Mouse (Mus musculus) embryonic facial prominence, embryonic 14.5 days (tissue): ENCODE results near the gene Olfr641. TPM values are rescaled to one million over a fixed set of nuclear protein-coding genes. Genes with fewer than 3 reads are reported as not detected.

ENCODE experiments used
- ATAC-seq: fragments of 200-750 bp; cut with Nextera tagmentation; 2 replicates; pipeline ENCODE4 v1.8.0; 2017; ENCODE audit warnings: low read depth, moderate number of reproducible peaks, moderate TSS enrichment
- DNase-seq: peaks from one replicate; pipeline ENCODE4 v3.0.0-alpha.2; 2015; ENCODE audit warnings: low spot score
- H3K27ac ChIP-seq: fragments of 300-500 bp; sonication (generic); replicated peaks from 2 replicates; pipeline ENCODE4 v1.5.1; 2014; ENCODE audit warnings: low read depth, mild to moderate bottlenecking, low read length, moderate library complexity
- H3K27me3 ChIP-seq: fragments of 300-500 bp; sonication (generic); replicated peaks from 2 replicates; pipeline ENCODE4 v1.6.1; 2014; ENCODE audit warnings: low read length; ENCODE audit not compliant: control insufficient read depth, insufficient read depth
- H3K36me3 ChIP-seq: fragments of 300-500 bp; sonication (generic); 2 replicates; pipeline ENCODE4 v1.6.1; 2014; ENCODE audit warnings: low read length, mixed read lengths; ENCODE audit not compliant: control insufficient read depth, insufficient read depth
- H3K4me1 ChIP-seq: fragments of 300-500 bp; sonication (generic); 2 replicates; pipeline ENCODE4 v1.6.1; 2014; ENCODE audit warnings: antibody characterized with exemption, low read length; ENCODE audit not compliant: control insufficient read depth, insufficient read depth
- H3K4me2 ChIP-seq: fragments of 300-500 bp; sonication (generic); 2 replicates; pipeline ENCODE4 v1.6.1; 2014; ENCODE audit warnings: low read depth, mild to moderate bottlenecking, low read length, moderate library complexity, mixed read lengths
- H3K4me3 ChIP-seq: fragments of 300-500 bp; sonication (generic); 2 replicates; pipeline ENCODE4 v1.5.1; 2014; ENCODE audit warnings: low read depth, mild to moderate bottlenecking, low read length
- H3K9ac ChIP-seq: fragments of 300-500 bp; sonication (generic); 2 replicates; pipeline ENCODE4 v1.6.1; 2014; ENCODE audit warnings: low read depth, mild to moderate bottlenecking, low read length, moderate library complexity, mixed read lengths
- H3K9me3 ChIP-seq: fragments of 300-500 bp; sonication (generic); 2 replicates; pipeline ENCODE4 v1.6.1; 2016; ENCODE audit warnings: low read length; ENCODE audit not compliant: control insufficient read depth
- WGBS: fragments of 180-500 bp; shearing (Covaris S2); extraction: QIAGEN DNeasy Blood & Tissue Kit; methylation state at CpG from one replicate; pipeline ENCODE4 v1.1.7; 2014; 5-methylcytosine and 5-hydroxymethylcytosine counted together
- polyA plus RNA-seq: library from polyadenylated mRNA; unstranded; fragments of >200 nt; fragmentation: Nextera tagmentation; extraction: Ambion mirVana; gene quantifications from 2 replicates; pipeline ENCODE4 v1.2.1, GENCODE M21; 2014

The Olfr641 gene
- polyA plus RNA-seq = 0.10 TPM in 1 of 2 replicates, not detected in the other

- Histone ChIP-seq H3K4me3 (no peak within 1 kb of the TSS), H3K9ac (no peak within 1 kb of the TSS), H3K4me1 (no peaks in the 10 kb centered on the region), H3K36me3 (no peaks in the 10 kb centered on the region), H3K27me3 (no peaks in the 10 kb centered on the region), H3K9me3 (no peaks in the 10 kb centered on the region), H3K4me2 (no peak within 1 kb of the TSS), H3K27ac (no peak within 1 kb of the TSS)
- ATAC-seq = no peak
- DNase-seq = no peak
- 68% methylated on average over 1 of the region's 1 CpGs for WGBS
Observed at GRCm38 (mm10) chr7:104035145-104035544, at the start of gene Olfr641. Gene Olfr641 (plus strand): TSS chr7:104035445.

DNA sequence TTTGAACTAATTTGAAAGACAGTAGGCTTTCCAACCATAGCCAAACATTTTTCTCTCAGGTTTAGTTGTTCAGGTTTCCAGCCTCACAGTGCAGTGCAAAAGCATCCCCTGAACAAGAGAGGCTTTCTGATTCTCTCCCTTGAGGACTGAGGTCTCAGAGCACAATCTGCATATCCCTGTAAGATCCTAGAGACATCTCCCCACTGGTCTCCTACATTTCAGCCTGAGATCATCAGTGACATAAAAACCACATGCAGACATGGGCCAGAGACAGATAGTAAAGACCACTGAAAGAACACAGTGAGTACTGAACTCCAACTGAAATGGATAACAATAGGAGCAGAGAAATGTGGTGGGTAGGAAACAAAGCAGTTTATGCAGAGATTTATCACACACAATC is 36.8 kb upstream of the Olfr641 start, which contains the start of gene Olfr638:
Olfr638 (plus strand) TSS at position 301 of the 400 bp plus-strand sequence.
- no peaks in the 10 kb centered on the region for H3K36me3 ChIP-seq
- H3K27ac ChIP-seq = no peak within 1 kb of the TSS
- H3K4me3 ChIP-seq = no peak within 1 kb of the TSS
- H3K9me3 ChIP-seq = no peaks in the 10 kb centered on the region
- H3K4me2 ChIP-seq = no peak within 1 kb of the TSS
- no peak for ATAC-seq
- no peak within 1 kb of the TSS for H3K9ac ChIP-seq
- H3K27me3 ChIP-seq = no peaks in the 10 kb centered on the region
- H3K4me1 ChIP-seq = no peaks in the 10 kb centered on the region
- no peak for DNase-seq

DNA sequence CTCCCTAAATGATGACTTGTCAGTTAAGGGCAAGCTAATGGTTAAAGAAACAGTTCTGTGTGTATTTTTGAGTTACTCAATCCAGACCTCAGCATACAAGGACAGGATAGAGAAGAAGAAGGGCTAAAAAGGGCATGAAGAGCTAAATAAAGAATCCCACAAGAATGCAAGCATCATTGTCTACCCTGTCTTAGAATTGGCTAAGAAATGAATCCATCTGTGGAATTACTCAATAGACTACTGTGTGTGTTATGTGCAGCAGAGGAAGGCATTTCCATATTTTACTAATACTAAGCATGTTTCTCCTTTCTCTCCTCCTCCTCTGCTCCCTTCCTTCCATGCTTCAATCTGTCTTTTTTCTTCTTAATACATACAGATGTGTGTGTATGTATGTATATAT is 36.1 kb upstream of the Olfr641 start:
- H3K27me3 ChIP-seq = no peaks in the 10 kb centered on the region
- H3K4me1 ChIP-seq = no peaks in the 10 kb centered on the region
- no peaks in the 10 kb centered on the region for H3K9me3 ChIP-seq
- ATAC-seq (no peak), DNase-seq (no peak)
- H3K9ac ChIP-seq = no peak overlapping the region
- no peak overlapping the region for H3K4me2 ChIP-seq
- no peaks in the 10 kb centered on the region for H3K36me3 ChIP-seq
- no peak overlapping the region for H3K27ac ChIP-seq
- H3K4me3 ChIP-seq = no peak overlapping the region

GRCm38 (mm10) chr7:104017203-104017602 is 18.0 kb upstream of the Olfr641 start, which contains the start of gene Olfr639:
Gene Olfr639 (minus strand): TSS chr7:104017303.
- Histone ChIP-seq H3K9ac (no peak within 1 kb of the TSS), H3K4me2 (no peak within 1 kb of the TSS), H3K4me1 (no peaks in the 10 kb centered on the region), H3K36me3 (no peaks in the 10 kb centered on the region), H3K4me3 (no peak within 1 kb of the TSS), H3K27me3 (no peaks in the 10 kb centered on the region), H3K27ac (no peak within 1 kb of the TSS), H3K9me3 (no peaks in the 10 kb centered on the region)
- DNase-seq (no peak), ATAC-seq (no peak)

DNA sequence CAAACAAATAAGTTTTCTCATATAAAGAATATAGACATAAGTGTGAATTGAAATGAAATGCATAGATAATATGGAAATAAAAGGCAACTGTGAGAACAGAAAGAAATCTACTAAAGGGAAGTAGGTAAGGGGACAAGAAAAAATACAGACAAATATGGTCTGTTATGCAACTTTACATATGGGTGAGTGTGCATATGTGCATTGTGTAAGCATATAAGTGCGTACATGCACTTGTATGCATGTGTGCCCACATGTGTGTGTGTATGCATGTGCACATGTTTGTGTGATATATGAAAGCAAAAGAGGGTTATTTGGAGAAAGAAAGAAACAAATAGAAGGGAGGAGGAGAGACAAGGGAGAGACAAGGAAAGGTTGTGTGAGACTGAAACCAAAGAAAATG is 16.3 kb upstream of the Olfr641 start:
- WGBS = 74% methylated on average over 1 of the region's 1 CpGs
- ATAC-seq = no peak

DNA sequence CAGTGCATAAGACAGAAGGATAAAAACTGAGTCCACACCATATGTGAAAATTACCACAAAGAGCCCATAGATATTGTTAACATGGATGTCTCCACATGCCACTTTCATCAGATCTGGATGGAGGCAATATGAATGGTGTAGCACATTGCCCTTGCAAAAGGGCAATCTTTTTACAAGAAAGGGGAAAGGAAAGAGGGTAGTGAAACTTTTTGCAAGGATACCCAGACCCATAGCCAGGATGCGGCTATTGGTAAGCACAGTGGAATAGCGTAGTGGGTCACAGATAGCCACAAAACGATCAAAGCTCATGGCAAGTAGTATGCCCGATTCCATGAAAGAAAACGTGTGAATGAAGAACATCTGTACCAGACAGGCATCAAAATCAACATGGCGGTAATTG is 13.6 kb upstream of the Olfr641 start:
- DNase-seq (no peak), ATAC-seq (no peak)
- H3K27ac ChIP-seq = no peak overlapping the region
- no peak overlapping the region for H3K4me2 ChIP-seq
- H3K9ac ChIP-seq = no peak overlapping the region
- WGBS = 89% methylated on average over 6 of the region's 6 CpGs
- no peaks in the 10 kb centered on the region for H3K27me3 ChIP-seq
- no peak overlapping the region for H3K4me3 ChIP-seq
- H3K9me3 ChIP-seq = no peaks in the 10 kb centered on the region
- no peaks in the 10 kb centered on the region for H3K36me3 ChIP-seq
- no peaks in the 10 kb centered on the region for H3K4me1 ChIP-seq

More for the DNA sequence above, 16.3 kb upstream of the Olfr641 start:
- no peak overlapping the region for H3K9ac ChIP-seq
- H3K4me2 ChIP-seq = no peak overlapping the region
- H3K36me3 ChIP-seq = no peaks in the 10 kb centered on the region
- no peak for DNase-seq
- H3K27ac ChIP-seq = no peak overlapping the region
- no peaks in the 10 kb centered on the region for H3K4me1 ChIP-seq
- no peak overlapping the region for H3K4me3 ChIP-seq
- H3K9me3 ChIP-seq = no peaks in the 10 kb centered on the region
- H3K27me3 ChIP-seq = no peaks in the 10 kb centered on the region

GRCm38 (mm10) chr7:104025473-104025872 is 9.8 kb upstream of the Olfr641 start, which contains the start of gene Olfr640:
Gene Olfr640 (minus strand): TSS chr7:104025573.
- Histone ChIP-seq H3K9me3 (no peaks in the 10 kb centered on the region), H3K4me2 (no peak within 1 kb of the TSS), H3K36me3 (no peaks in the 10 kb centered on the region), H3K27me3 (no peaks in the 10 kb centered on the region), H3K4me3 (no peak within 1 kb of the TSS), H3K27ac (no peak within 1 kb of the TSS), H3K4me1 (no peaks in the 10 kb centered on the region), H3K9ac (no peak within 1 kb of the TSS)
- no peak for DNase-seq
- ATAC-seq = no peak
- WGBS = 77% methylated on average over 6 of the region's 6 CpGs

DNA sequence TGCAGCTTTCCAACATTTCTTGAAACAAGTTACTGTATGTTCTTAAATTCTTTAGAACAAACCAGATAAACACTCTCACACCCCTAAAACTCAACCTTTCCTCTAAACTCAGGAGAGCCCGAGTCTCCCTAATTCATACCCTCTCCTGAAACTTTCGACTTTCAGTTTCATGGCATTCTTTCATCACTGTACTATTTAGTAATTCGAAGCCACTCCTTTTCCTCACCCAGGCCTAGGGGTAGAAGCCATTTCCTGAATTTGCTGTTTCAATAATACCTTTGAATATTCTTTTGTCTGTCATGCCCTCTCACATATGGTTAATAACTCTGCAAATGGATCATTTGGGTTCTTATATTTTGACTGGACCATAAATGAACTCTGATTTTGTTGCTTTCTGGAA is 8.3 kb upstream of the Olfr641 start:
- 80% methylated on average over 3 of the region's 3 CpGs for WGBS
- Histone ChIP-seq H3K9ac (no peak overlapping the region), H3K27ac (no peak overlapping the region), H3K36me3 (no peaks in the 10 kb centered on the region), H3K4me1 (no peaks in the 10 kb centered on the region), H3K27me3 (no peaks in the 10 kb centered on the region), H3K4me2 (no peak overlapping the region), H3K9me3 (no peaks in the 10 kb centered on the region), H3K4me3 (no peak overlapping the region)
- DNase-seq = no peak
- no peak for ATAC-seq

- WGBS = 91% methylated on average over 4 of the region's 4 CpGs
- Histone ChIP-seq H3K9ac (no peak overlapping the region), H3K4me2 (no peak overlapping the region), H3K27ac (no peak overlapping the region), H3K4me3 (no peak overlapping the region), H3K4me1 (no peaks in the 10 kb centered on the region), H3K9me3 (no peaks in the 10 kb centered on the region), H3K36me3 (no peaks in the 10 kb centered on the region), H3K27me3 (no peaks in the 10 kb centered on the region)
- DNase-seq (no peak), ATAC-seq (no peak)
Observed at GRCm38 (mm10) chr7:104050745-104051144, 15.5 kb downstream of the Olfr641 start.
